Mouse (Mus musculus) brain, embryonic 14.5 days (tissue): ENCODE data around the gene Olfr376.

ENCODE experiments used
- CTCF ChIP-seq: fragments of 200-500 bp; IDR thresholded peaks from 2 replicates; pipeline ENCODE4 v1.5.1; 2012; ENCODE audit warnings: inconsistent platforms, mild to moderate bottlenecking, moderate library complexity, borderline replicate concordance; ENCODE audit not compliant: insufficient read depth, insufficient read length; ENCODE audit errors: extremely low read depth
- POLR2A ChIP-seq: fragments of 200-500 bp; IDR thresholded peaks from 2 replicates; pipeline ENCODE4 v1.6.1; 2012; ENCODE audit warnings: mild to moderate bottlenecking, inconsistent platforms, borderline replicate concordance; ENCODE audit not compliant: poor library complexity, insufficient read depth, insufficient read length, severe bottlenecking; ENCODE audit errors: extremely low read depth

- TF ChIP-seq POLR2A (no peak), CTCF (no peak)
These were observed 20.6 kb upstream of the Olfr376 start, which contains the start of gene Olfr20 for GRCm38 (mm10) chr11:73350483-73350882.
